Mouse (Mus musculus): ENCODE results near the gene Fastkd1. TPM values are rescaled to one million over a fixed set of nuclear protein-coding genes. Genes with fewer than 3 reads are reported as not detected.
"Not testable (repeated sequence)": the region's sequence is repeated elsewhere in the genome, so short reads cannot be mapped to it uniquely, and the experiment has no call there.

The Fastkd1 gene
- total RNA-seq, 2 experiments from 2014 or later = 16.4 to 16.8 TPM

DNA sequence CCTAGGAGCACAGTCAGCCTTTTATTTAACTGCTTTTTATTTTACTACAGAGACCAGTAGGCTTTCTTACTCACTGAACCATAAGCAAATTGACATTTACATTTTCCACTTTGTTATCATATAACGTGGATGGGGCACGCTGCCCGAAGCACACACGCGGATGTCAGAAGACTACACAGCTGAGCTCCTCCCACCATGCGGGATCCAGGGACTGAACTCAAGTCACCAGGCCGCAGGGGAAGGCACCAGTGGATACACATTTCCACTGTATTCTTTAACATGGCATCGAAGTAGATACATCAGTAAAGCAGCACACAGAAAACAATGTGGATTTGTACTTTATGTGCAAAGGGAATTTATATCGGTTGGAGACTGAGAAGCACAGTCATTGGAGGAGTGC lies 38.0 kb downstream of the Fastkd1 start:
- no peak for ATAC-seq (replicated peaks; ENCODE audit: poor library complexity, severe bottlenecking)

DNA sequence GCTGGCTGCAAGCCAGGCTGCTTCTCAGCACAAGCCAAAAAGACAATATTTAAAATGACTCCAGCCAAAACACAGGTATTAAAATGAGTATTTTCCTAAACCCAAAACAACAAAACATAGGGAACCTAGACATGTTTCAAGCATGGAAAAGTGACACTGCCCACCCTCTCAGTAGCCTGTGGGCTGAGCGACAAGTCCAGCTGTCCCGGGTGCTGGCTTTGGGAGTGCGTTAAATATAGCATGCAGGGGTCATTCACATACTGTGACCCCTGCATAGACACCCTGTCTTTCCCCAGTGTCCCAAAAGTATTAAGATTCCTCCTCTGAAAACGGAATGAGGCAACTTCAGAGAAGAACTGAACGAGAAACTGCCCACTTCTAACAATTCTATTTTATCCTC lies 39.6 kb downstream of the Fastkd1 start:
- no peak for ATAC-seq (replicated peaks; ENCODE audit: poor library complexity, severe bottlenecking)

DNA sequence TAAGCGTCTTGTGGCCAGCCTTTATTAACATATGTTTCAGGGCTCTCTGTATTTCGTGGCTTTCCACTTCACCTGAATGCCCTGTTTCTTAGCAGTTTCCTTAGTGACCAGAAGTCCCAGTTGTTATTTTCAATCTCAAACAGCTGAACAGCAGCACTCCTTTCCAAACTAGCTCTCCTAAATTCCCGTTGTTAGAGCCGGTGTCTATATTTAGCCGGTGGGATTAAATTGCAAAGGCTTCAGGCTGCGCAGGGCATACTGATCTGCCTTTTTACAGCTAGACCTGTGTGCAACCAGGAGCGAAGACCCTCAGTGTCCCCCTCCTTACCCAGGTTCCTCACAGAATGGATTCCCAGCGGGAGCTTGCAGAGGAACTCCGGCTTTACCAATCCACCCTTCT lies 43.5 kb downstream of the Fastkd1 start, which contains the start of gene Klhl41:
Klhl41 (plus strand) TSS at position 268 of the 400 bp plus-strand sequence.
- no peak for ATAC-seq (replicated peaks; ENCODE audit: poor library complexity, severe bottlenecking)

DNA sequence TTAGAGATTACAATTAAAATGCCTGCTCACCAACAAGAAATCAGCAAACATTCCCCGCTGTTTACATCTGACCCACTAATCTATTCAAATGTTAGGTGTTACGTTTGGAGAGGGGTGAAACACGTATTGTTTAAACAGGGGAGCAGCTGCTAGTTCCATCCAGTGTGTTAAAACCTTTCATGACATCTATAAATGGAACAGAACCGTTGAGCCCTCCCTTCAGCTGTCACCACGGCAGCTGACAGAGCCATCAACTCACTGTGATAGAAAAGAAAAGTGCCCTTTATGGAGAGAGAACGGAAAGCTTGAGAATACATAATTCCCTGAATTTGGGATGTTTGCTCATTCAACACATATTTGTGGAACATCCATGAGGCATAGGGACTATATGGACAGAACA lies 44.9 kb downstream of the Fastkd1 start:
- no peak for ATAC-seq (replicated peaks; ENCODE audit: poor library complexity, severe bottlenecking)

DNA sequence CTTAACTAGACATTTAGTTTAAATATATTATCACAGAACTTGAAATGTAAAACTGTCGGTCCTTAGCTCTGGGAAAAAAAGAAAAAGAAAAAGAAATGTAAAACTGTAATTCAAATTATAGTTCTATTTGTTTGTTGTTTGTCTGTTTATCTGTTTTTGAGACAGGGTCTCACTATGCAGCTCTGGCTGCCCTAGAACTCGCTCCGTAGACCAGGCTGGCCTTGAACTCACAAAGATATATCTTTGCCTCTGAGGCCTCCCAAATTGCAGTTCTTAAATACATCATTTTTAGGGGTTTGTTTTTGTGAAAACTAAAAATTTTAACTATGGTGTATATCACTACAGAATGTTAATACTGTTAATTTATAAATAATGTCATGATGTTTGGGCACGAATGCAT lies 45.7 kb downstream of the Fastkd1 start:
- ATAC-seq (replicated peaks; ENCODE audit: poor library complexity, severe bottlenecking) = no peak

DNA sequence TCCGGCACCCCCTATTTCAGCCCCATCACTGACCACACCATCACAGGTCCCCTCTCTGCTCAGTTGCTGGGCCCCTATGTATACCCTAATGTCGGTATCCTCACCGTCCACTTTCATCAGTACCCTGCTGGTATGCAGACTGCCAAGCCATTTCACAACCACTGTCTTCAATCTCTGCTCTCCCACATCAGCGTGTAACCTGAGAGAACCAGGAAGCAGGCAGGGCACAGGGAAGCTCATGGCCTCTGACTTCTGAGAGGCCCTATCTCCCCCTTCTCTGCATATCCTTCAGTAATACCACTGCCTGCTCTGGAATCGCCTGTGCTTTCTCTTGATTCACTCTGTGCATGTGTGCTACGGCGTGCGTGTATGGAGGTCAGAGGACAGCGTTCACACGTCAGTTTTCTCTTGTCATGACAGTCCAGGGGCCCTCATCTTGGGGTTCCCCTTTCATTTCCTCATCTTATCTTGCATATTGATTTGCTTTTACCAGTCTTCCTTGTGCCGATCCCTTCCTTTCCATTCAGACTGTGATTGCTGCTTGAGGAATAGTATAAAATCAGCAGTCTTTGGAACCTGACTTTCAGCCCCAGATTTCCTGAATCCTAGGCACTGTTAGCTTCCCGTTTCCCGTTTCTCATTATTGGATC lies 49.4 kb downstream of the Fastkd1 start:
- peak; percentile 86 for ATAC-seq (replicated peaks; ENCODE audit: poor library complexity, severe bottlenecking)

DNA sequence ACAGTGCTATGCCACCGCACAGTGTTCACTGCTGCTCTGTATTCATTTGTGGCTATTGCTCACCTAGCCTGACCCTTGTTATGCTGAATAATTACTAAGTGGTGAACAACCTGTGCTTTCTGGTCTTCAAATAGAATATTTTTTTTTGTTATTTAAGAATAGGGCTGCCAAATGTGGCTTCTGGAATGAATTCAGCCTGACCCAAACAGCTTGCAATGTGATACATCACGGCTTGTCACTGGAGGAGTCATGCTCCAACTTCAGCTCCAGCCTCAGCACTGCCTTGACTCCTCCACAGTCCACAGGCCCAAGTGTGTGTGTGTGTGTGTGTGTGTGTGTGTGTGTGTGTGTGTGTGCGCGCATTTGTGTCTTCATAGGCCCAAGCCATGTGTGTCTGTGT lies 54.0 kb downstream of the Fastkd1 start:
- ATAC-seq (replicated peaks; ENCODE audit: poor library complexity, severe bottlenecking) = no peak

DNA sequence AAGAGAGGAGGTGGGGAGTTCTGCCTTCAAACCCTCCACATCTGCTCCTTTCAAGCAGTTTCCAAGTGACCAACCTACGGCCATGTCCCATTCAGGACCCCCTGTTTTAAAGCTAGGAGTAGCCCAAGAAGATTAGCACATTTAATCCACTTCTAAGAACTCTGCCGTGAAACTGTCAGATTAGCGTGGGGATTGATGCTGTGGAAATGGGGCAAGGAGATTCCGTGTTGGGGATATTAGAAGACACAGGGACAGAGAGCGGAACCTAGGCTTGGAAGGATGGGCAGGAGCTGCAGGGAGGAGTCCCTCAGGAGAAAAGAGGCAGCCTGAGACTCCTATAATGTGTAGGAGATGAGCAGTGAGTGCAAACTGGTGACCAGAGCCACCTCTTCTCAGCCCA lies 63.6 kb downstream of the Fastkd1 start:
- no peak for ATAC-seq (replicated peaks; ENCODE audit: poor library complexity, severe bottlenecking)

DNA sequence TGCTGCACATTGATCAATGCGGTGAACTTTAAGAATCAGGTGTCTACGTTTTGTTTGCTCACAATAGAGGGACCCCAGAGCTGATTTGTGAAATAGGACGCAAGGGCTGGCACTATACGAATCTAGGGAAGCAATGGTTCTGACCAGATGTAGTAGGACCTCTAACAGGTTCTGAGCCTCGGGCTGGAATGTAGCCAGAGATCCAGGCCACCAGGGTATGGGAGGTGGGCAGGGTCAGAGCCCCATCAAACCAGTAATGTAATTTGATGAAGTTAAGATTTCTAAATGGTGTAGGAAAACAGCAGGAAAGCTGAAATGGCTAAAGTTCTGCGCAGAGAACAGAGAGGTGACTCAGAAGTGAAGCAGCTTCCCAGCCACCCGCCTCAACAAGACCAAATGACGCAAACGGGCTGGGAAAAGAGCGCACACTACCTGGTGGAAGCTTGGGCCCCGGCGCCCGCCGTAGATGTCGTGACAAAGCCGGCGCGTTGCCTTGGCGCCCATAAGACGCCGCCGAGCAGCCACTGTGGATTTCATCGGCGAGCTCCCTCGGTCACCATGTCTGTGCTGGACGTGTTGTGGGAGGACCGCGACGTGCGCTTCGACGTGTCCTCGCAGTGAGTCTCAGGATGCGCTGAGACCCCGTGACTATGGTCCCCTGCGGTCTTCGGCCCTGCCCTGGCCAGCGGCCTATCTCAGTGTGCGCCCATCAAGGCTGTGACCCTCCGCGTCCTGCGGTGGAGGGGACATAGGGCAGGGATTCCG lies 66.4 kb downstream of the Fastkd1 start, which contains the start of gene Bbs5:
Bbs5 (plus strand) TSS at position 446 of the 765 bp plus-strand sequence.
- peak; percentile 96 for ATAC-seq (replicated peaks; ENCODE audit: poor library complexity, severe bottlenecking)

DNA sequence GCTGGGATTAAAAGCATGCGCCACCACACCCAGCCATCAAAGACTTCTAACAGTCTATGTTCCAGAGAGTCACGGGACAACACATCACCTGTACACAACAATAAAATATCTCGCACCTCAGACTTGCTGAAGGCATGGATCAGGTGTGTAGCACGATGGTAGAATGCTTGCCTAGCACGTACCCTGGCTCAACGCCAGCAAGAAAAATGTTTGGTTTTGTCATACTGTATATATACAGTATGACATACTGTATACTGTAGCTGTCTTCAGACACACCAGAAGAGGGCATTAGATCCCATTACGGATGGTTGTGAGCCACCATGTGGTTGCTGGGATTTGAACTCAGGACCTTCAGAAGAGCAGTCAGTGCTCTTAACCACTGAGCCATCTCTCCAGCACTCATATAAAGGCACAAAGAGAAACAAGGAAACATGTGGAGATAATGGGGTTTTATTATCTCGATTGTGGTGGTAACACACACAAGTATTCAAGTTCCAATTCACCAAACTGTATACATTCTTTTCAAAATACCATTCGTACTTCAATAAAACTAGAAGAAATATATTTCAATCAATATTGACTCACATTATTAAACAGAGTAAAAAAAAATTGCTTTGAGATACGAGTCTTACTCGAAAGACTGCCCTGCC lies 68.2 kb downstream of the Fastkd1 start:
- no peak for ATAC-seq (replicated peaks; ENCODE audit: poor library complexity, severe bottlenecking)

DNA sequence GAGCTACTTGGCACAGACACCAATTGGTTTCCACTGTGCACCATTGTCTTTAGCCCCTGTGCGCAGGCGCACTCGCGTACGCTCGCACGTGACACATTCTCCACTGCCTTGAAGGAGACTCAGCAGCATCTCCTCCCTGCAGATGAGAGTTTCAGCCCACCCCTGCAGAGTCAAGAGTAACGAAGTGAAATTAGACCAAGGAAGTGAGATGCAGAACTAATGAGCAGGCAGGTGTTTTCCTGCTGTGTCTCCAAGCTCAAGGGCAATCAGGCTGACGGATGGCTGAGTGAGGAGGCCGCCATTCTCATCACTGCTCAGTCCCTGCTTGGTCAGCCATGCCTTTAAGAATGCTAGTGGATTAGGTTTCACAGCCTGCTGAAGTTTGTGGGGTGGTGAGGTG lies 73.2 kb downstream of the Fastkd1 start:
- ATAC-seq (replicated peaks; ENCODE audit: poor library complexity, severe bottlenecking) = no peak

DNA sequence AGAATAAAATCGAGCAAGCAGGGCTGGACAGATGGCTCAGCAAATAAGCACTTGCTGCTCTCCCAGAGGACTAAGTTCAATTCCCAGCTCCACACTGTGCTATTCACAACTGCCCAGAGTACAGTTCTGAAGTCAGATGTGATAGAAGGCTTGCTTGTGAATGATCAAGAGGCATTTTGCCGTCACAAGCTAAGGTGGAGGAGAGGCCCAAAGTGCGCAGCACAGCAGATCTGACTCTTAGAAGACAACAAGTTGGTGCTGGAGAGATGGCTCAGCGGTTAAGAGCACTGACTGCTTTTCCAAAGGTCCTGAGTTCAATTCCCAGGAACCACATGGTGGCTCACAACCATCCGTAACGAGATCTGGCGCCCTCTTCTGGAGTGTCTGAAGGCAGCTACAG lies 75.3 kb downstream of the Fastkd1 start:
- not testable (repeated sequence) for ATAC-seq (replicated peaks; ENCODE audit: poor library complexity, severe bottlenecking)

Other genes with a start within 250 kb of the Fastkd1 start
- not detected in 2 replicates for gene Lrp2, start 127.5 kb downstream of the Fastkd1 start, total RNA-seq (2014; fragmentation: Nextera tagmentation)
- 0.22 TPM in 1 of 2 replicates, not detected in the other for gene Lrp2, start 127.5 kb downstream of the Fastkd1 start, total RNA-seq (2017)
- gene Bbs5, start 66.3 kb downstream of the Fastkd1 start, total RNA-seq (2014; fragmentation: Nextera tagmentation) = 18.0 and 19.5 TPM in 2 replicates
- 5.2 and 8.7 TPM in 2 replicates for gene Bbs5, start 66.3 kb downstream of the Fastkd1 start, total RNA-seq (2017)
- gene Klhl41, start 43.4 kb downstream of the Fastkd1 start, total RNA-seq (2014; fragmentation: Nextera tagmentation) = not detected in 2 replicates
- 0.09 and 0.26 TPM in 2 replicates for gene Klhl41, start 43.4 kb downstream of the Fastkd1 start, total RNA-seq (2017)
- gene Ppig, start 9.0 kb upstream of the Fastkd1 start, total RNA-seq (2014; fragmentation: Nextera tagmentation) = 89.5 and 93.1 TPM in 2 replicates
- 97.5 and 111 TPM in 2 replicates for gene Ppig, start 9.0 kb upstream of the Fastkd1 start, total RNA-seq (2017)
- gene Ccdc173, start 76.1 kb upstream of the Fastkd1 start, total RNA-seq (2014; fragmentation: Nextera tagmentation) = 1.8 and 2.5 TPM in 2 replicates
- 2.1 and 3.0 TPM in 2 replicates for gene Ccdc173, start 76.1 kb upstream of the Fastkd1 start, total RNA-seq (2017)
- gene Phospho2, start 76.1 kb upstream of the Fastkd1 start, total RNA-seq (2014; fragmentation: Nextera tagmentation) = 18.5 and 27.8 TPM in 2 replicates
- gene Phospho2, start 76.1 kb upstream of the Fastkd1 start, total RNA-seq (2017) = 17.8 and 24.1 TPM in 2 replicates
- 10.8 and 14.6 TPM in 2 replicates for gene Klhl23, start 108.4 kb upstream of the Fastkd1 start, total RNA-seq (2014; fragmentation: Nextera tagmentation)
- gene Klhl23, start 108.4 kb upstream of the Fastkd1 start, total RNA-seq (2017) = 31.5 and 33.6 TPM in 2 replicates
- gene Ssb, start 148.0 kb upstream of the Fastkd1 start, total RNA-seq (2014; fragmentation: Nextera tagmentation) = 279 TPM in 2 replicates
- gene Ssb, start 148.0 kb upstream of the Fastkd1 start, total RNA-seq (2017) = 479 and 601 TPM in 2 replicates
- gene Mettl5, start 172.1 kb upstream of the Fastkd1 start, total RNA-seq (2014; fragmentation: Nextera tagmentation) = 21.1 and 28.7 TPM in 2 replicates
- 46.0 and 48.8 TPM in 2 replicates for gene Mettl5, start 172.1 kb upstream of the Fastkd1 start, total RNA-seq (2017)
- gene Ubr3, start 183.7 kb upstream of the Fastkd1 start, total RNA-seq (2014; fragmentation: Nextera tagmentation) = 35.2 and 40.8 TPM in 2 replicates
- 33.3 and 41.9 TPM in 2 replicates for gene Ubr3, start 183.7 kb upstream of the Fastkd1 start, total RNA-seq (2017)

All from granulocyte monocyte progenitor cell, adult 5-6 weeks (primary cell).